Mouse (Mus musculus) stomach, adult 2 months (tissue): ENCODE results near the gene E330021D16Rik. TPM values are rescaled to one million over a fixed set of nuclear protein-coding genes. Genes with fewer than 3 reads are reported as not detected.

ENCODE experiments used
- polyA plus RNA-seq: library from polyadenylated mRNA; depleted of rRNA; stranded (reverse); fragments of >200 nt; gene quantifications from 2 replicates; pipeline ENCODE4 v1.2.3, GENCODE M21; 2012; rRNA removed

The E330021D16Rik gene
- polyA plus RNA-seq, result 0.22 TPM in 1 of 2 replicates, not detected in the other

DNA sequence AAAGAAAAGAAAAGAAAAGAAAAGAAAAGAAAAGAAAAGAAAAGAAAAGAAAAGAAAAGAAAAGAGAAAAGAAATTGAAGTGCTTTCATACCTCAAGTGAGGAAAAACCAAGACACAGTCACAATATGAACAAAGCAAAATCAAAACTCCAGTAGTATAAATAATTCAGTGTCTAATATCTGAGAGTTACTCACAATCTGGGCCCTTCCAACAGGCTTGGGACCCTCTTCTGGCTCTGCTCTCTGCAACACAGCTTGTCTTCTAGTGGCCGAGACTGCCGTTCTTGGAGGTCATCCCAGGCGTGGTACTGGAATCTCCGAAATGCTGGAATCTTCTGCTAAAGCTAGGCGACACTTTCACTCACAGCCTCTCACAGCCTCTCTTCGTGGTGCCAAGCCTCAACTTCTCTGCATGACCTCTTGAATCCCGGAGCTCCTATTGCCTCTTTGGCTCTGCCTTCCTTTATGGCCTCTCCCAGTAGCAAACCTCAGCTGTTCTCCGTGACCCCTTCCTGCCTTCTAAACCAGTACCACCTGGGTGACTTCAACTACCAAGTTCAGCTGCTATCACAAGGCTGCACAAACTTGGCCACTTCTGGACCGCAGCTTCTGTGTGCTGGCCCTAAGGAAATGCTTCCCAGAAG lies at the start of gene E330021D16Rik:
Gene E330021D16Rik, minus strand, starts transcription at position 437 of the 643 bp plus-strand sequence.

Other genes starting within 250 kb of the E330021D16Rik start
- not detected in 2 replicates for gene Grin2b, start 242.1 kb downstream of the E330021D16Rik start, polyA plus RNA-seq
- gene Gm8994, start 88.0 kb downstream of the E330021D16Rik start, polyA plus RNA-seq, result 0.08 TPM in 1 of 2 replicates, not detected in the other
- gene Atf7ip, start 90.6 kb upstream of the E330021D16Rik start, polyA plus RNA-seq, result 5.8 and 11.4 TPM in 2 replicates
- gene Plbd1, start 246.4 kb upstream of the E330021D16Rik start, polyA plus RNA-seq, result 7.0 and 7.7 TPM in 2 replicates